Mouse (Mus musculus): Measurements from ENCODE around the gene Dctd.
"Not testable (repeated sequence)": the region's sequence is repeated elsewhere in the genome, so short reads cannot be mapped to it uniquely, and the experiment has no call there.

Dctd gene

GRCm38 (mm10) chr8:48146449-48146848 is 47.6 kb downstream of the Dctd start:
- no peak for DNase-seq

GRCm38 (mm10) chr8:48152062-48152738 is 53.3 kb downstream of the Dctd start:
- DNase-seq: no peak

GRCm38 (mm10) chr8:48153360-48154121 is 54.6 kb downstream of the Dctd start:
- no peak for DNase-seq

- DNase-seq: no peak
Measured at GRCm38 (mm10) chr8:48157718-48158117, 58.8 kb downstream of the Dctd start.

GRCm38 (mm10) chr8:48158560-48159217 is 59.8 kb downstream of the Dctd start:
- DNase-seq: no peak

GRCm38 (mm10) chr8:48177406-48177805 is 78.5 kb downstream of the Dctd start:
- no peak for DNase-seq

- no peak for DNase-seq
Measured at GRCm38 (mm10) chr8:48177876-48178275, 79.0 kb downstream of the Dctd start.

- DNase-seq: no peak
Measured at GRCm38 (mm10) chr8:48178993-48179392, 80.1 kb downstream of the Dctd start.

- not testable (repeated sequence) for DNase-seq
Measured at GRCm38 (mm10) chr8:48180146-48180545, 81.3 kb downstream of the Dctd start.

- DNase-seq: no peak
Measured at GRCm38 (mm10) chr8:48181000-48181399, 82.1 kb downstream of the Dctd start.

GRCm38 (mm10) chr8:48183758-48184157 is 84.9 kb downstream of the Dctd start:
- DNase-seq: no peak

GRCm38 (mm10) chr8:48188586-48188985 is 89.7 kb downstream of the Dctd start:
- DNase-seq: no peak

- no peak for DNase-seq
Measured at GRCm38 (mm10) chr8:48195971-48196370, 97.1 kb downstream of the Dctd start.

- DNase-seq: no peak
Measured at GRCm38 (mm10) chr8:48199171-48199570, 100.3 kb downstream of the Dctd start.

GRCm38 (mm10) chr8:48202632-48203031 is 103.7 kb downstream of the Dctd start:
- DNase-seq: no peak

Data from thymus, postnatal 36 days (tissue).